Mouse (Mus musculus) forebrain, embryonic 15.5 days (tissue): Measurements from ENCODE around the gene Myd88. TPM values are rescaled to one million over a fixed set of nuclear protein-coding genes. Genes with fewer than 3 reads are reported as not detected.
A peak's percentile ranks its signal among the peaks of the same experiment; 100 is the strongest.
"Not testable (repeated sequence)": the region's sequence is repeated elsewhere in the genome, so short reads cannot be mapped to it uniquely, and the experiment has no call there.

Experiments used
- ATAC-seq: fragments of 200-750 bp; cut with Nextera tagmentation; replicated peaks from 2 replicates; pipeline ENCODE4 v1.8.0; 2017; ENCODE audit warnings: mild to moderate bottlenecking, moderate TSS enrichment, moderate library complexity
- H3K27ac ChIP-seq: fragments of 300-500 bp; sonication (generic); replicated peaks from 2 replicates; pipeline ENCODE4 v1.5.1; 2015; ENCODE audit warnings: mild to moderate bottlenecking, inconsistent platforms
- H3K27me3 ChIP-seq: fragments of 300-500 bp; sonication (generic); 2 replicates; pipeline ENCODE4 v1.6.1; 2015; ENCODE audit warnings: inconsistent platforms
- H3K36me3 ChIP-seq: fragments of 300-500 bp; sonication (generic); 2 replicates; pipeline ENCODE4 v1.6.1; 2015; ENCODE audit warnings: mild to moderate bottlenecking, inconsistent platforms
- H3K4me1 ChIP-seq: fragments of 300-500 bp; sonication (generic); 2 replicates; pipeline ENCODE4 v1.6.1; 2015; ENCODE audit warnings: inconsistent platforms
- H3K4me2 ChIP-seq: fragments of 300-500 bp; sonication (generic); replicated peaks from 2 replicates; pipeline ENCODE4 v1.6.1; 2015; ENCODE audit warnings: mild to moderate bottlenecking, inconsistent platforms
- H3K4me3 ChIP-seq: fragments of 300-500 bp; sonication (generic); 2 replicates; pipeline ENCODE4 v1.5.1; 2015; ENCODE audit warnings: mild to moderate bottlenecking, inconsistent platforms
- H3K9ac ChIP-seq: fragments of 300-500 bp; sonication (generic); replicated peaks from 2 replicates; pipeline ENCODE4 v1.6.1; 2015; ENCODE audit warnings: mild to moderate bottlenecking, inconsistent platforms
- H3K9me3 ChIP-seq: fragments of 300-500 bp; sonication (generic); 2 replicates; pipeline ENCODE4 v1.6.1; 2016; ENCODE audit warnings: inconsistent platforms
- WGBS: fragments of 180-500 bp; shearing (Covaris S2); methylation state at CpG from one replicate; pipeline ENCODE4 v1.1.7; 2015; ENCODE audit warnings: mixed read lengths; 5-methylcytosine and 5-hydroxymethylcytosine counted together
- polyA plus RNA-seq: library from polyadenylated mRNA; unstranded; fragments of >200 nt; fragmentation: Nextera tagmentation; extraction: Ambion mirVana; gene quantifications from 2 replicates; pipeline ENCODE4 v1.2.1, GENCODE M21; 2015

Myd88 gene
- polyA plus RNA-seq = 4.7 and 4.8 TPM in 2 replicates

- Histone ChIP-seq H3K4me1 (peaks cover 29% of the 10 kb centered on the region), H3K36me3 (peaks cover 22% of the 10 kb centered on the region), H3K27me3 (no peaks in the 10 kb centered on the region), H3K9ac (peak within 1 kb of the TSS; percentile 95), H3K9me3 (no peaks in the 10 kb centered on the region), H3K27ac (peak within 1 kb of the TSS; percentile 94), H3K4me3 (peak within 1 kb of the TSS; percentile 82), H3K4me2 (peak within 1 kb of the TSS; percentile 75)
- ATAC-seq = peak; percentile 98
- WGBS = under 1% methylated on average over 68 of the region's 68 CpGs
Measured at GRCm38 (mm10) chr9:119340909-119341816, at the start of gene Myd88. Gene Myd88 (minus strand): TSS chr9:119341411.

- H3K27me3 ChIP-seq = no peaks in the 10 kb centered on the region
- WGBS = 95% methylated on average over 2 of the region's 2 CpGs
- H3K27ac ChIP-seq = no peak overlapping the region
- H3K4me3 ChIP-seq = no peak overlapping the region
- no peak overlapping the region for H3K4me2 ChIP-seq
- H3K9me3 ChIP-seq = no peaks in the 10 kb centered on the region
- H3K4me1 ChIP-seq = no peaks in the 10 kb centered on the region
- no peak for ATAC-seq
- no peaks in the 10 kb centered on the region for H3K36me3 ChIP-seq
- no peak overlapping the region for H3K9ac ChIP-seq
Measured at GRCm38 (mm10) chr9:119390214-119390613, 49.0 kb upstream of the Myd88 start.

GRCm38 (mm10) chr9:119388956-119389355, 47.7 kb upstream of the Myd88 start:
- Histone ChIP-seq H3K4me3 (no peak overlapping the region), H3K9me3 (no peaks in the 10 kb centered on the region), H3K4me2 (no peak overlapping the region), H3K36me3 (no peaks in the 10 kb centered on the region), H3K4me1 (no peaks in the 10 kb centered on the region), H3K9ac (no peak overlapping the region), H3K27ac (no peak overlapping the region), H3K27me3 (no peaks in the 10 kb centered on the region)
- WGBS = 61% methylated on average over 5 of the region's 5 CpGs
- no peak for ATAC-seq

- H3K36me3 ChIP-seq = no peaks in the 10 kb centered on the region; the same call in 1 of the 2 replicates
- H3K9me3 ChIP-seq = no peaks in the 10 kb centered on the region
- no peak overlapping the region for H3K9ac ChIP-seq
- no peak for ATAC-seq
- no peak overlapping the region for H3K4me3 ChIP-seq
- H3K4me2 ChIP-seq = no peak overlapping the region
- no peaks in the 10 kb centered on the region for H3K4me1 ChIP-seq
- 69% methylated on average over 6 of the region's 6 CpGs for WGBS
- H3K27me3 ChIP-seq = no peaks in the 10 kb centered on the region
- no peak overlapping the region for H3K27ac ChIP-seq
Measured at GRCm38 (mm10) chr9:119382603-119383002, 41.4 kb upstream of the Myd88 start.

GRCm38 (mm10) chr9:119378231-119378630, 37.0 kb upstream of the Myd88 start:
- WGBS = 87% methylated on average over 4 of the region's 4 CpGs
- H3K36me3 ChIP-seq = no peaks in the 10 kb centered on the region; the same call in 1 of the 2 replicates
- no peaks in the 10 kb centered on the region for H3K9me3 ChIP-seq
- no peak overlapping the region for H3K27ac ChIP-seq
- H3K4me1 ChIP-seq = no peaks in the 10 kb centered on the region
- H3K9ac ChIP-seq = no peak overlapping the region
- H3K4me2 ChIP-seq = no peak overlapping the region
- no peaks in the 10 kb centered on the region for H3K27me3 ChIP-seq
- no peak for ATAC-seq
- no peak overlapping the region for H3K4me3 ChIP-seq

- no peaks in the 10 kb centered on the region for H3K4me1 ChIP-seq
- ATAC-seq = no peak
Measured at GRCm38 (mm10) chr9:119375556-119375955, 34.3 kb upstream of the Myd88 start.

GRCm38 (mm10) chr9:119375008-119375407, 33.8 kb upstream of the Myd88 start:
- WGBS = 78% methylated on average over 3 of the region's 3 CpGs
- ATAC-seq = no peak
- no peaks in the 10 kb centered on the region for H3K27me3 ChIP-seq
- no peak overlapping the region for H3K27ac ChIP-seq
- no peaks in the 10 kb centered on the region for H3K9me3 ChIP-seq
- H3K4me3 ChIP-seq = no peak overlapping the region
- no peaks in the 10 kb centered on the region for H3K4me1 ChIP-seq
- no peak overlapping the region for H3K9ac ChIP-seq
- H3K4me2 ChIP-seq = no peak overlapping the region
- H3K36me3 ChIP-seq = no peaks in the 10 kb centered on the region; the same call in 1 of the 2 replicates

More at GRCm38 (mm10) chr9:119375556-119375955, 34.3 kb upstream of the Myd88 start:
- no peak overlapping the region for H3K27ac ChIP-seq
- no peak overlapping the region for H3K4me3 ChIP-seq
- H3K9ac ChIP-seq = no peak overlapping the region
- WGBS = 81% methylated on average over 6 of the region's 6 CpGs
- no peaks in the 10 kb centered on the region for H3K27me3 ChIP-seq
- no peaks in the 10 kb centered on the region for H3K9me3 ChIP-seq
- no peaks in the 10 kb centered on the region; the same call in 1 of the 2 replicates for H3K36me3 ChIP-seq
- no peak overlapping the region for H3K4me2 ChIP-seq

- Histone ChIP-seq H3K4me3 (no peak overlapping the region), H3K27ac (no peak overlapping the region), H3K36me3 (no peaks in the 10 kb centered on the region), H3K27me3 (no peaks in the 10 kb centered on the region), H3K4me1 (no peaks in the 10 kb centered on the region), H3K9ac (no peak overlapping the region), H3K4me2 (no peak overlapping the region), H3K9me3 (no peaks in the 10 kb centered on the region)
- no peak for ATAC-seq
- WGBS = 87% methylated on average over 4 of the region's 4 CpGs
Measured at GRCm38 (mm10) chr9:119371251-119371650, 30.0 kb upstream of the Myd88 start.

GRCm38 (mm10) chr9:119370770-119371169, 29.6 kb upstream of the Myd88 start:
- not testable (repeated sequence) for H3K4me3 ChIP-seq, H3K27ac ChIP-seq, H3K9ac ChIP-seq, H3K9me3 ChIP-seq, H3K27me3 ChIP-seq, H3K4me1 ChIP-seq, ATAC-seq, H3K36me3 ChIP-seq, H3K4me2 ChIP-seq
- WGBS = 88% methylated on average over 4 of the region's 4 CpGs

GRCm38 (mm10) chr9:119368367-119368766, 27.2 kb upstream of the Myd88 start:
- no peaks in the 10 kb centered on the region for H3K4me1 ChIP-seq
- H3K27ac ChIP-seq = no peak overlapping the region
- H3K4me3 ChIP-seq = no peak overlapping the region
- no peak for ATAC-seq
- no peaks in the 10 kb centered on the region for H3K27me3 ChIP-seq
- no peaks in the 10 kb centered on the region for H3K36me3 ChIP-seq
- 96% methylated on average over 3 of the region's 3 CpGs for WGBS
- no peak overlapping the region for H3K9ac ChIP-seq
- no peaks in the 10 kb centered on the region for H3K9me3 ChIP-seq
- no peak overlapping the region for H3K4me2 ChIP-seq

- ATAC-seq = no peak
- WGBS = 75% methylated on average over 7 of the region's 7 CpGs
- Histone ChIP-seq H3K9me3 (no peaks in the 10 kb centered on the region), H3K4me2 (no peak within 1 kb of the TSS), H3K4me3 (no peak within 1 kb of the TSS), H3K27ac (no peak within 1 kb of the TSS), H3K36me3 (no peaks in the 10 kb centered on the region), H3K27me3 (no peaks in the 10 kb centered on the region), H3K9ac (no peak within 1 kb of the TSS), H3K4me1 (no peaks in the 10 kb centered on the region)
Measured at GRCm38 (mm10) chr9:119365284-119365683, 24.1 kb upstream of the Myd88 start, which contains the start of gene Slc22a14. Gene Slc22a14 (minus strand): TSS chr9:119365553.

- Histone ChIP-seq H3K4me3 (no peak overlapping the region), H3K9me3 (no peaks in the 10 kb centered on the region), H3K36me3 (no peaks in the 10 kb centered on the region), H3K27ac (no peak overlapping the region), H3K4me1 (no peaks in the 10 kb centered on the region), H3K27me3 (no peaks in the 10 kb centered on the region), H3K4me2 (no peak overlapping the region), H3K9ac (no peak overlapping the region)
- no peak for ATAC-seq
- WGBS = 94% methylated on average over 12 of the region's 12 CpGs
Measured at GRCm38 (mm10) chr9:119363229-119363628, 22.0 kb upstream of the Myd88 start.
